Mouse (Mus musculus) liver (tissue): ENCODE data around the gene Napepld.
"Not testable (repeated sequence)": the region's sequence is repeated elsewhere in the genome, so short reads cannot be mapped to it uniquely, and the experiment has no call there.

Source experiments
- DNase-seq: peaks from one replicate; pipeline ENCODE4 v3.0.0-alpha.2; 2020; ENCODE audit warnings: mixed read lengths

Gene Napepld

DNA sequence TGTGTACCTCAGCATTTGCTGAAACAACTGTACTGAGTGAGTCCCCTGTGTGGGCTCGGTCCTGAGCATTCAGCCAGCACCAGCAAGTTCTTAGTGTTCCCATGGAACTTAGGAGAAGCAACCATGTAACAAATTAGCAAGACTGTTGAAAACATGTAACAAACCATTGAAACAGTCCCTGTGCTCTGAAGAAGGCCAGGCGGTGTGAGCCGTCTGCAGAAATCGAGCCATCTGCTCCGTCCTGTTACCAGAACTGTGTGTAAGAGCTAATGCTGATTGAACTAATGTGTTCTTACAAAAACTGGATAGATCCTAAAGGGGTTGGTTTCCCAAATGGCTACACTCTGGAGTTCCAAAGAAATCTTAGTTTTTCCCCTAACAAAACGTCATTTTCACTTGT, 40.3 kb downstream of the Napepld start:
- no peak for DNase-seq

- peak; percentile 80 for DNase-seq
These were observed 42.4 kb downstream of the Napepld start for GRCm38 (mm10) chr5:21658623-21659395.

- no peak for DNase-seq
These were observed 43.2 kb downstream of the Napepld start for GRCm38 (mm10) chr5:21658038-21658437.

- DNase-seq: no peak
These were observed 44.3 kb downstream of the Napepld start for GRCm38 (mm10) chr5:21656912-21657311.

DNA sequence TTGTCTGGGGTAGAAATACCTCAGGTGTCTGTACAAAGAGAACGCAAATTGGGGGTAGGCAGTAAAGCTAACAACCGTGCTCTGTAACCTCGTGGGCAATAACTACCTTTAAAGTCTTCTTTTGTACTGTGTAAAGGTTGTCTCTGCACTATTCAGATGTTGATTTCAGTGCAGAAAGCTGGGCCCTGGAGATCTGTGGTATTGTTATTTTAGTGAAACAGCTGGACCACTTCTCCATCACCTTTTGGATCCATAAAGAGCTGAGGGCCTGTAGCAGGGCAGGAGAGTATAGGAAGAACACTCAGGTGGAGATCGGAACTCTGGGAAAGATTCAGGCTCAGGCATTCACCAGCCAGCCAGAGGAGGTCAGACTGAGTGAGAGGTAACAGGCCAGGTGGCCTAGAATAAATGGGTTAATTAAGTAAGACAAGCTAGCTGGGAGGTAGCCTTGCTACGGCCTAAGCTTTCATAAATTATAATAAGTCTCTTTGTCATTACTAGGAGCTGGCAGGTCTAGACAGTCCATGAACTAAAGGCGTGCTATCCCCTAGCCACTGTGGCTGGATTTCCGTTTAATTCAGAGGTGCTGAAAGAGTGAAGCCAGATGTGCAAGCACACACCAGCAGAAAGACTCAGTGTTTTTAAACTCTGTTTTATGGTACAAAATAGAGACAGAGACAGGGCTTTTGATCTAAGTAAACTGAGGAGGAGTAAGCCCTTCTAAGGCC, 49.1 kb downstream of the Napepld start:
- no peak for DNase-seq

DNA sequence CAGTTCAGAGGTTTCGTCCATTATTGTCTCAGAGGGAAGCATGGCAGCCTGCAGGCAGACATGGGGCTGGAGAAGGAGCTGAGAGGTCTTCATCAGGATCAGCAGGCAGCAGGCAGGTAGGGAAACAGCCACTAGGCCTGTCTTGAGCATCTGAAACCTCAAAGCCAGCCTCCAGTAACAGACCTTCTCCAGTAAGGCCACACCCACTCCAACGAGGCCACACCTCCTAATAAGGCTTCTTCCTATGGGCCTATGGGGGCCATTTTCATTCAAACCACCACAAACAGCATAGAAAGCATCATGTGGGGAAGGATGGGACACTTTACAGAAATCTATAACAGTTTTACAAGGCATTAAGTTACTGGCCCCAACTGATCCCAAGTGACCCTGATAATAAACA, 50.5 kb downstream of the Napepld start:
- DNase-seq: no peak

GRCm38 (mm10) chr5:21646133-21646491, 55.1 kb downstream of the Napepld start:
- DNase-seq: no peak

DNA sequence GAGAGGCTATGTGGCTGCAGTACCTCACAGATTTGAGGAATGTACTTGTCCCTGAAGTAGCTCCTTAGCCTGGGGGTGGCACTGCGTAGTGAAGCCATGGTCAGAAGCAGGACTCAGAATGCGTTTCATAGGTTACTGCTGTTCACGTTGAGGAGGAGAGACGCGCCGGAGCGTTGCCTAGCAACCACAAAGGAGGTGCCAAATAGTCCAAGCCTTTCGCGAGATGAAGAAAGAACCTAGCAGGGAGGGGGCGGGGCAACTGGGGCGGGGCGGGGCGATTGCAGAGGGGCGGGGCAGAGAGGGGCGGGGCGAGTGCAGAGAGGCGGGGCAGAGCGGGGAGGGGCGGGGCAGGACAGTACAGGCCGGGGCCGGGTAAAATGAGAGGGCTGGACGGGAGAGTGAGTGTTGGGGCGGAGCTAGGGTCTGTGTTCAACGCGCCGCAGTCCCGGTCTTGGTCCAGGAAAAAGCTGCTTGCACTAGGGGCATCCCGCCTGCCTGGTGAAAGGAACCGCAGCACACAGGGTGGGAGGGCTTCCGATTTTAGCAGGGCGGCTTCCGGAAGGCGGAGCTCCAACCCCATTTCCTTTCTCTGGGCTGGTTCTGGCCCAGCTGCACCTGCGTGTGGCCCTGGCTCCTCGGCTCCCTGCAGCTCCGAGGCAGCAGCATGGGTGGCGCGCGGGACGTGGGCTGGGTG, 55.6 kb downstream of the Napepld start, which contains the start of the genes Fbxl13 and Armc10:
Gene Fbxl13 (minus strand): TSS at position 196 of the 694 bp plus-strand sequence.
Gene Armc10 (plus strand): TSS at position 375 of the 694 bp plus-strand sequence.
- DNase-seq: peak; percentile 87

GRCm38 (mm10) chr5:21644891-21645438, 56.2 kb downstream of the Napepld start:
- no peak for DNase-seq

DNA sequence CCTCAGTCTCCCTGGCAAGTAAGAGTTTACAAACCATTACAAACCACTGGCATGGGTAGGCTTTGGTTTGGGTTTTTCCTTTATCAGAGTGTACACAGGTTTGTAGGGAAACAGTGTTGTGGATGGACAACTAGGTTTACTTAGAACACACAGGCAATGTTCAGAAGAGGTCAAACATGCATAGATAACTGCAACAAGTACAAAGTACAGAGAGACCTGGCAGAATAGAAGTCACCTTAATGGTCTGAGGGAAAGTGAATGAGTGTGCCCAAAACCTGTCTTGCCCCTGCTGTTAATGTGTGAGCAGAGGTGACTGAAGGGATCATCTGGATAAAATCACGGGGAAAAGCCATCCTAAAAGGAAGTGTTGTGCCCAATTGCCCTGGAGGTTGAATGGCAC, 57.6 kb downstream of the Napepld start:
- DNase-seq: no peak

- peak; percentile 47 for DNase-seq
These were observed 60.2 kb downstream of the Napepld start for GRCm38 (mm10) chr5:21640961-21641360.

DNA sequence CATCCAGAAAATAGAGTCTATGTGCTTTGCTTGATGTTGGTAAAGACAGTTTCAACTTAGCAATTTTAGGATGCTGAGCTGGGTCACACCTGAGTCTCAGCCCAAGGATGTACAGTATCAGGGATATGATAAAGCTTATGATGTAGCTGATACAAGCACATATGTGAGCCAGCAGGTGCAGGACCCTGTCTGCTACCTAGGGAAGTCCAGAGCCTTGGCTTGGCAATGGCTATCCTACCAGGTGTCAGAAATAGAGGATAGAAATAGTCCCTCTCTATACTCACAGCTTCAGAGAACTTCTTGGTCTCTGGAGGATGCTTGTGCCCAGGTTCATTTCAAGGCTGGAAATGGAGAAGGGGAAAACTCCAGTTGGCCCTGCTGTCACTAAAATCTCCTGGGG, 75.3 kb downstream of the Napepld start:
- no peak for DNase-seq

DNA sequence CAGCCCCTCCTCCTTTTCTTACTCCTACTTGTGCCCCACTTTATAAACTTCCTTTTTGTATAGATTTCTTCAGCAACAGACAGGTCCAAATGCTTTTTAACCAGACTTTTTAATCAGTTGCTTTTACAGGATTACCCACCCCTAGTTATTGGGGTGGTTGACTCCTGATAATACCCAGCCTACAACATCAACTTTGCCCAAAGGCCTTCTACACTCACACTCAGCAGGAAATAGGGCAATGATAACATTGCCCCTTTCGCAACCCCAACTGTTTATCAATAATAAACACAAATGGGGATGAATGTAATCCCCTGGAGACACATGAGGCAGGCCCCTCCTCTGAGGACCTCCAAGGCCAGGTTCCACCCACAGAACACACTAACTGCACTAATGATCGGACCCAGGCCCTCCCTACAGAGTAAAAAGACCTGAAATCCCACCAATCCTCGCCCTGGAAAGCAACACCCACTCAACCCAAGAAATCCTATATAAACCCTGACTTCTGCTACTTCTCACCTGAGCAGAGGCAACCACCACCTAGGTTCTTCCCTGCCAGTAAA, 84.7 kb downstream of the Napepld start:
- no peak for DNase-seq

- DNase-seq: not testable (repeated sequence)
These were observed 86.9 kb downstream of the Napepld start for GRCm38 (mm10) chr5:21614299-21614698.
